Mouse (Mus musculus): ENCODE measurements around the gene Zfp326.

GRCm38 (mm10) chr5:105839740-105840310 is 36.5 kb upstream of the Zfp326 start:
- TF ChIP-seq CTCF (conservative IDR thresholded peaks at IDR 0.05; ENCODE audit: insufficient read depth, insufficient read length, low read depth, low read length): no peak
- TF ChIP-seq POLR2A (IDR thresholded peaks at IDR 0.05; ENCODE audit: low read depth, low read length): no peak
